10 mouse cellular contexts compared by ENCODE assay signal in the genomic region with DNA sequence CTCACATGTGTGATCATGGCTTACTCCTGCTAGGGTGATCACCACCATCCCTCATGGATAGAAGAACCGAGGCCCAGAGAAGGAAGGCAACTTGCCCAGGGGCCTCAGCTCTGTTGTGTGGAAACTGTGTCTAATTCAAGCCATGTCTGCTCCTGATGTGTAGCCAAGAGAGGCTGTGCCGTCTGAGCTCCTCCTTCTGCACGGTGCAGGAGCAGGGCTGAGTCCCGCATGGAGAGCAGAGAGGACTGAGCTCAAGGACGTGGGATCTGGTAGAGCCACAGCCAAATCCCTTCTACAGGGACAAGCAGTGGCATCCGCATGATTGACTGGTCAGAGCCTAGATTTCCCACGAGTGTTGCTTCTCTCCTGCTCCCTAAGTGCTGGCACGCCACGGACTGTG.
DNase-seq lines count a peak whose midpoint lies in the region; ATAC-seq lines count a peak whose summit lies in the region.
"Had no signal": no experiment of that assay in that cellular context is flagged by ENCODE, and none has a peak within 500 bp of the region (broad histone marks: within the 10 kb centered on the region; RNA-seq: fewer than 3 reads in every experiment).

No protein-coding gene starts in this region.

- no peaks in the 10 kb centered on the region for H3K27me3 ChIP-seq in lung, embryonic 15.5 days
- no peaks in the 10 kb centered on the region for H3K27me3 ChIP-seq in midbrain, embryonic 16.5 days (ENCODE audit: control insufficient read depth, insufficient read depth, low read depth, low read length)

- H3K27ac ChIP-seq in lung, embryonic 15.5 days = no peak overlapping the region
- peak overlapping the region; percentile 84 for H3K27ac ChIP-seq in midbrain, embryonic 16.5 days (ENCODE audit: low read length)
- H3K27ac ChIP-seq: macrophage had no signal

- no peaks in the 10 kb centered on the region for H3K36me3 ChIP-seq in lung, embryonic 15.5 days
- H3K36me3 ChIP-seq in midbrain, embryonic 16.5 days (ENCODE audit: control insufficient read depth, insufficient read depth, low read length) = no peaks in the 10 kb centered on the region; the same call in 1 of the 2 replicates

- no peaks in the 10 kb centered on the region for H3K9me3 ChIP-seq in lung, embryonic 15.5 days
- no peaks in the 10 kb centered on the region for H3K9me3 ChIP-seq in midbrain, embryonic 16.5 days (replicated peaks; ENCODE audit: control insufficient read depth, low read length, poor library complexity, severe bottlenecking)

- WGBS in lung, embryonic 15.5 days = 81% methylated on average over 9 of the region's 9 CpGs
- WGBS in midbrain, embryonic 16.5 days = 61% methylated on average over 9 of the region's 9 CpGs

- no peak overlapping the region for H3K4me2 ChIP-seq in lung, embryonic 15.5 days
- H3K4me2 ChIP-seq in midbrain, embryonic 16.5 days (ENCODE audit: low read length) = no peak overlapping the region

- no peaks in the 10 kb centered on the region for H3K4me1 ChIP-seq in lung, embryonic 15.5 days
- H3K4me1 ChIP-seq in midbrain, embryonic 16.5 days (ENCODE audit: control insufficient read depth, insufficient read depth, low read length) = peaks cover 42% of the 10 kb centered on the region

- no peak overlapping the region for H3K4me3 ChIP-seq in lung, embryonic 15.5 days
- H3K4me3 ChIP-seq in midbrain, embryonic 16.5 days (ENCODE audit: low read depth, low read length) = no peak overlapping the region

- no peak overlapping the region for H3K9ac ChIP-seq in lung, embryonic 15.5 days
- peak overlapping the region; percentile 21 for H3K9ac ChIP-seq in midbrain, embryonic 16.5 days (ENCODE audit: low read depth, low read length)

- 0 out of 2 replicates have a peak, but pooled peaks have one; percentile 5 for ATAC-seq in lung, embryonic 15.5 days (ENCODE audit: borderline replicate concordance, extremely low read depth, low FRiP score, low TSS enrichment)
- peak; percentile 34 for ATAC-seq in midbrain, embryonic 16.5 days

- peak; percentile 40 for DNase-seq in adrenal gland, adult 8-10 months
- no peak for DNase-seq in adrenal gland, postnatal 4 days (ENCODE audit: low spot score in 2 of 2)
- no peak for DNase-seq in lung, postnatal 14 days
- DNase-seq in gastrocnemius, postnatal 25 days = peak; percentile 54
- DNase-seq in embryo, embryonic 9.5 days (ENCODE audit: extremely low spot score) = no peak
- DNase-seq in spleen, adult 12 weeks (ENCODE audit: low spot score) = no peak
- DNase-seq: kidney, postnatal 10 days had no signal

Comparison
In these comparisons a context has a peak if more than half of its experiments do, and no peak if none do; other contexts are left out.
1. DNase-seq: peak in adrenal gland, adult 8-10 months (single experiment) and gastrocnemius, postnatal 25 days (single experiment); none in adrenal gland, postnatal 4 days (0 of 2), lung, postnatal 14 days (single experiment), embryo, embryonic 9.5 days (single experiment) and spleen, adult 12 weeks (single experiment).